Mouse (Mus musculus): Measurements from ENCODE around the gene Barhl1.

Gene Barhl1

DNA sequence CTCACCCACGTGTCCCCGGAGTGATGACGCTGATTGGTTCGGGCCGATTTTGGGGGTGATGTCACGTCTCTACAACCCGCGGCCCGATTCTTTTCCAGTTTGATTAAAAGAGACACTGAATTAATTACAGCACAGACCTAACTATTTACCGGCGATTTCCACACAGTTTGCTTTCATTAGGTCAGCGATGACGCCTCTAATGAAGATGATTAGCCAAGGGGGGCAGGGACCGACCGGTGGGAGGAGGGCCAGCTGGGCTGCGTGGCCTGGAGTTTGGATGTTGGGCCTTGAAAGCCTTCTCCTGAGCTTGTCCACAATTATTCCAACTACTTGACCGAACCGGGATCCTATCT, at the start of gene Barhl1:
TSS of gene Barhl1 (minus strand) at position 156 of the 353 bp plus-strand sequence.
- DNase-seq (ENCODE audit: low read depth, low spot score), result no peak

DNA sequence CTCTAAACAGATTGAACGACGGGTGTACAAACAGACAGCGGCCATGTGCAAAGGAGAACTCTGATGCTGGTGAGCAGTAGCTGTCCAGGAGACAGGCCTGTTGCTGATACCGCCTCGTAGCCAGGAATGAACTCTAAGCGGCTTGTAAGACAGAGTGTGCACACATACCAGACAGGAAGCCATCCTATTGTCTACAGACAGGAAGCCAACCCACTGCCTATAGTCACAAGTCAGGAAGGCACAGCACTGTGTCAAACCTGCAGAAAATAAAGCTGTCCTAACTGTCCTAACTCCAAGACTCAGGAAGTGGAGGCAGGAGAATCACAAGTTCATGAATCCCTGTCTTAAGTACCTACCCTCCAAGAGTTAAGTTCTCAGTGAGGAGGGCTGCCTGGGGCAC, 47.1 kb upstream of the Barhl1 start:
- no peak for DNase-seq (ENCODE audit: low read depth, low spot score)

DNA sequence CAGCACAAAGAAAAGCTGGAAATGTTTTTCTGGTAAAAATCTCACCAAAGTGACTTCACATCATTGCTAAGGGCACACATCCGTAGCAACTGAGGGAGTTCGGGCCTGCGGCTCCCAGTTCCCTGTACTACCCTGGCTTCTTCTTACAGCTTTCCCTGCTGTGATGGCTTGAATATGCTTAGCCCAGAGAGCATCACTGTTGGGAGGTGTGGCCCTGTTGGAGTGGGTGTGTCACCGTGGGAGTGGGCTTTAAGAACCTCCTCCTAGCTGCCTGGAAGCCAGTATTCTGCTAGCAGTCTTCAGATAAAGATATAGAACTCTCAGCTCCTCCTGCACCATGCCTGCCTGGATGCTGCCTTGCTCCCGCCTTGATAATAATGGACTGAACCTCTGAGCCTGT, 45.2 kb upstream of the Barhl1 start:
- no peak for DNase-seq (ENCODE audit: low read depth, low spot score)

DNA sequence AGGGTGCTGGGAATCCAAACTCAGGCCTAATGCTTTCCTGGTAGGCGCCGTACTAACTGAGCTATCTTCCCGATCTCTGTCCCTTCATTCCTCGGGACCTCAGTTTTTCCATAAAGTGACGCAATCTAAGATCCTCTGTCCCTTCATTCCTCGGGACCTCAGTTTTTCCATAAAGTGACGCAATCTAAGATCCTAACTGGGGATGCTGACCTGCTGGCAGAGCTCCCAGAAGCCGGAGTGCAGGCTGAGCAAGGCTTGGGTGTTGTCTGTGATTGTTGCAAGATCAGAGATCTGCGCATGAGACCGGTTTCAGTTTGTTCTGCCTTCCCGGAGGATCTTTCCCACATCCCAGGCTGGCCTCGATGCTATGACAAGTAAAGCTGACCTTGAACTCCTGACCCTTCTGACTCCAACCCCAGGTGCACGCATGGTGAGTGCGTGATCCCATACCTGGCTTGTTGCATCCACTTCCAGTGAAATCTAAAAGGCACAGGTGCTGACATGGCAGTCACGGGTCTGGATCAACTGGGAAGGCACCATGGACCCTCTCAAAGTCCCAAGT, 44.6 kb upstream of the Barhl1 start:
- no peak for DNase-seq (ENCODE audit: low read depth, low spot score)

DNA sequence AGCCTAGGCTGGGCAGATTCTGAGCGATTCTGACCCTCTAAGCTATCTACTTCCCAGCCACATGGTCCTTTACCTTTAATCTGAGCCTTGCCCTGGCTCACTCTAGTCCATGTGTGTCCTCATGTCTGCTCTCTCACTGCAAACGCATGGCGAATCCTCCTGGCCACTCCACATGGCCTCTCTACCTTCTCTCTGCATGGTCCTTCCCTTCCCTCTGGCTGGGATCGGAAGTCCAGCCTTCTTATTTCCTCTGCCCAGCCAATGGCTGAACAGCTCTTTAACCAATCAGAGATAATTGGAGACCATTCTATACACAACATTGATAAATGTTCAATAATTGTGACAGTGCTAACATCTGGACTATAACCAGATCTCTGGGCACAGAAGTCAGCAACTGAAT, 40.4 kb upstream of the Barhl1 start:
- DNase-seq (ENCODE audit: low read depth, low spot score), result no peak

DNA sequence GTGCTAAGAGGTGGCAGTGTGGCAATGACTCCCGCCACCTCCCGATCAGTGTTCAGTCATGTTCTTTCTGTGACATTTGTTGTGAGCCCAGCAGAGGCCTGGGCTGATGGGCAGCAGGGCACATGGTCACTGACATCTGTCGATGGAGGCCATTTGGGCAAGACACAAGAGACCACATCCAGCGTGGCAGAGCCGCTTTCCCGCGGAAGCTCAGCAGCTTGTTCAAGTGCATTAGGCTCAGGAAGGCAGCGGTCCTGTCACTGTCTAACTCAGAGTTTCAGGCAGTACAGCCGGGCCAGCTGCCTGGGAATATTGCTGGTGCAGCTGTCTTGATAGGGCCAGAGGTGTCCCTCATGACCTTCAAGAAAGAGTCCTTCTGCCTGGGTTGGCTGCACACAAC, 38.1 kb upstream of the Barhl1 start:
- DNase-seq (ENCODE audit: low read depth, low spot score), result no peak

DNA sequence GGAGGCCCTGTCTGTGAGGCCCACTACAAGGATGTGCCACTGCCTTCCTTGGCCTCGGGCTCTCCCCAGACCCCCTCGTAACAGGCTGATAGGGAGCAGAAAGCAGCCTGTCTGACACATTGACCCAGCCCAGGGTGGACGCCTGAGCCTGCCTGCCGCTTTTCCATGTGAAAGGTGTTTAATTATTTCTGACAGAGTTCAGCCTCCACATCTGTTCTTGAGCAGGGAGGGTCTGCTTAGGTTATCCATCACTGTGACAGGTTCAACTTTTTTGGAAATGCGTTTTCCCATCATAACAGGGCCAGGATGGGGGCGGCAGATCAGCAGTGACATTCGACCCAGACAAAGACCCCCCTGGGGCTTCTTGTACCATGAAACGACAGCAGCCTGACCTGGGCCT, 36.5 kb upstream of the Barhl1 start:
- DNase-seq (ENCODE audit: low read depth, low spot score), result no peak

DNA sequence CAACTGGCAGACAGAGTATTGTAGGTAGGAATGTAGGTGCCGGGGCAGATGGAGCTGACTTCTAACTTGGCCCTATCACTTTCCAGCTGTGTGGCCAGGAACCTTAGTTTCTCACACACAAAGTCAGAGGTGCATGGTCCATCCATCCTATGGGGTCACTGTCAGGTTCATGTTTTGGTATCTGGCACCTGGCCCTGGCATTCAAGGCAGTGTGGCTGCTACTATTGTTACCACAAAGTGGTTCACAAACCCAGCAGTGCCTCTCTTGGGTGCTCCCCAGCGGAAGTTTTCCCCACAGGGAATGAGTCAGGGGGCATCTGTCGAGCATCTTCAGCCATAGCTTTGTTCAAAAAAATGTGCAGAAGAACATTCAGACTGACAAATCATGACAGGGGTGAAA, 29.8 kb upstream of the Barhl1 start:
- DNase-seq (ENCODE audit: low read depth, low spot score), result no peak

DNA sequence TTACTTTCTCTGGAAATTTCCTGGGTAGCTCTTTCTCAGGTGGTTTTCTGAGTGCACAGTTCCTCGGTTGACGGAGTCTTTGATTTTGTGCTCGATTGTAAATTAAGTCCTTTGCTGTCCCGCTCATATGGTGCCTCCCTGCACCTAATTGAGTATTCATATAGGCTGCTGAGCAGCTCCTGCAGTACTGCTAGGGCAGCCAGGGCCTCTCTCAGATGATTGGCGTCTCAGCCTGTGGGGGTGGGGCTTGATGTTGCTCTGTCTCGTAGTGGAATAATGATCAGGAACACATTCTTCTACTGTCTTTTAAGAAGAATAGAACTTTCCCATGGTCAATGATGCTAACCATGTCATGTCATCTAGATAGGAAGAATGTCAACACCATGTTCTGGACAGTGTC, 28.9 kb upstream of the Barhl1 start:
- DNase-seq (ENCODE audit: low read depth, low spot score), result no peak

DNA sequence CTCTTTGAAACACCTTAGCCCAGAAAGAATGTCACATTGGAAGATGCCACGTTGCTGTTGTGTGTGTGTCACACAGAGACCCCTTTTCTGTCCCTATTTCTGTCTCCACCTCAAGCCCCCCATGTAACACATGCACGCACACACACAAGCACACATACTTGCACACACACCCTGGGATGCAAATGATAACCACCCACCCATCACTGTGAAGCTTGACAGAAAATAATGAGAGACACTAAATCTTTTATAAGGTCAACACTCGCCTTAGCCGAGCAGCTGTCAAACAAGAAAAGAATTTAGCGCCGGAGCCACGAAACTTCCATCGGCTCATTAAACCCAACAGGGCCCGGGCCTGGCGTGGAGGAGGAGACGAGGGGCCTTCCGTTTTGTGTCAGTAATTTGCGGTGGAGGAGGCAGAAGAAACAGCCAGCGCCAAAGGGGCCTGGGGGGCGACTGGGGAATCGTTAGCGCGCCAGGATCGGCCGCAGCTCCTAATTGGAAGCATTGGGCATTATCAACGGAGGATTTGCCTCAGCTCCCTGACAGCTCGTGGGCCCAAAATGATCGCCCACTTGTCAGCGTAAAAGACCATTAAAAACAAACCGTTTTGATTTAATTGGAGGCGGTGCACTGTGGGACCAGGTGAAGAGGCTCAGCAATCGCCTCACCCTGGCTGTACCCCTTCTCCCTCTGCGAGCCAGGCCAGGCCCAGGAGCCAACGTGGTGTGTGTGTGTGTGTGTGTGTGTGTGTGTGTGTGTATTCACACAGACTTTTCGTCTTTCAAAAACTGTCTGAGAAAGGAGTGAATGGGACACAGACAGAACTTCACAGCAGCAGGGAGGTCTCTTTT, 27.4 kb upstream of the Barhl1 start:
- DNase-seq (ENCODE audit: low read depth, low spot score), result no peak

DNA sequence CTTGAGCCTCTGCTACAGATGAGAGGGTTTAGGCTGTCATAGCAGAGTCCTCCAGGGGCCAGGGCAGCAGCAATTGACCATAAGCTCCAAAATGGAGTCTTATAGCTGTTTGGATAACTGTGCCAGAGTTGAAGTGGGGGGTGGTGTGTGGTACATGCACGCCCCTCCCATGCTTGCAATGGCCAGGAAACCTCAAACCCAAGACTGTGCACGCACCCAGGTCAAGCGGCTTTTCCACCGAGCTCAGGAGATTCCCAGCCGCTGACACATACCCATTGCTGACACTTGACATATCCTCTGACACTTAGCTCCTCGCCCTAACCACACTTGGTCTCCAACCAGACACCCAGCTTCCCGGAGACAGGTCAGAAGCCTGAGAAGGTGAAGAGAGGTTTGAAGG, 22.5 kb upstream of the Barhl1 start:
- DNase-seq (ENCODE audit: low read depth, low spot score), result no peak

DNA sequence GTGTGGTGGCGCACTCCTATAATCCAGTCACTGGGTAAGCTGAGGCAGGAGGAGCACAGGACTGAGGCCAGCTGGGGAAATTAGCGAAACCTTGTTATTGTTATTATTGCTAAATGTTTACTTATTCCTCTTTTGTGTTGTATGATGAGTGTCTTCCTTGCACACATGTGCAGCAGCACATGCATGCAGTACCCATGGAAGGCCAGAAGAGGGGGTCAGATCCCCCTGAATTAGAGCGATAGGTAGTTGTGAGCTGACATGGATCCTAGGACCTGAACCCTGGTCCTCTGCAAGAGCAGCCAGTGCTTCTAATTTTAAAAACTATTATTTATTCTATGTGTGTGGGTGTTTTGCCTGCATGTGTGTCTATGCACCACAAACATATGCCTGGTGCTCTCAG, 14.1 kb upstream of the Barhl1 start:
- no peak for DNase-seq (ENCODE audit: low read depth, low spot score)

DNA sequence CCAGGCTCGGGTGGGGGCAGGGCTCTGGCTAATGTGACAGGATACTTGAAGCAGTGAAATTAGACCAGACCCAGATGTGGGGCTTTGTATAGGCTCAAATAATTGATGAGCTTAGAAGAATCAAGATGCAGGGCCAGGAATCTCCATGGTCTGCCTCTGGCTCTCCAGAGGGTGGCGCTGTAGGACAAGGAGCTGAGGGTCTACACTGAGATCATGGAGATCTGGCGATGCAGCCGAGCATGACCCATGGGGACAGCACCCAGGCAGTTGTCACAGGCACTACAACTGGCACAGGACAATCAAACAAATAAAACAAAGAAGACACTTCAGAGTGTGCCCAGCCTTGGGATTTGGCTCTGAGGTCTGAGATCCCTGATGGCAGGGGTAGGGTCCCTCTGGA, 7.4 kb upstream of the Barhl1 start:
- peak; percentile 6 for DNase-seq (ENCODE audit: low read depth, low spot score)

DNA sequence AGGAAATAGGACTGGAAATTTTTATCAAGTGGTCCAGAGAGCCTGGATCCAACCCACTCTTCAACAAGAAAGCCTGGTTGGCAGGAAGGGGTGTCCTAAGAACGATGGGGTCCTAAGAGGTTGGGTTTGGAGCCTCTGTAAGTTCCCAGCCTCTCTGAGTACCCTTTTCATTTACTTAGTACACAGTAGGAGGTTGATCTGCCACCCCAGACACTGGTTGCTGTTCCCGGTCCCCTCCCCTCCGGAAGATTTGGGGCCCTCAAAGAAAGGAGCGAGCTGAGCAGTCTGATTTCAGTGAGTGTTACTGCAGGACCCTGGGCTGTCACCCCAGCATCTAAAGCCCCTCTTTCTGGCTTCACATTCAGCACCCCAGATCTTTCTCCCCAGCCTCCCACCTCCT, 2.5 kb upstream of the Barhl1 start:
- DNase-seq (ENCODE audit: low read depth, low spot score), result no peak

DNA sequence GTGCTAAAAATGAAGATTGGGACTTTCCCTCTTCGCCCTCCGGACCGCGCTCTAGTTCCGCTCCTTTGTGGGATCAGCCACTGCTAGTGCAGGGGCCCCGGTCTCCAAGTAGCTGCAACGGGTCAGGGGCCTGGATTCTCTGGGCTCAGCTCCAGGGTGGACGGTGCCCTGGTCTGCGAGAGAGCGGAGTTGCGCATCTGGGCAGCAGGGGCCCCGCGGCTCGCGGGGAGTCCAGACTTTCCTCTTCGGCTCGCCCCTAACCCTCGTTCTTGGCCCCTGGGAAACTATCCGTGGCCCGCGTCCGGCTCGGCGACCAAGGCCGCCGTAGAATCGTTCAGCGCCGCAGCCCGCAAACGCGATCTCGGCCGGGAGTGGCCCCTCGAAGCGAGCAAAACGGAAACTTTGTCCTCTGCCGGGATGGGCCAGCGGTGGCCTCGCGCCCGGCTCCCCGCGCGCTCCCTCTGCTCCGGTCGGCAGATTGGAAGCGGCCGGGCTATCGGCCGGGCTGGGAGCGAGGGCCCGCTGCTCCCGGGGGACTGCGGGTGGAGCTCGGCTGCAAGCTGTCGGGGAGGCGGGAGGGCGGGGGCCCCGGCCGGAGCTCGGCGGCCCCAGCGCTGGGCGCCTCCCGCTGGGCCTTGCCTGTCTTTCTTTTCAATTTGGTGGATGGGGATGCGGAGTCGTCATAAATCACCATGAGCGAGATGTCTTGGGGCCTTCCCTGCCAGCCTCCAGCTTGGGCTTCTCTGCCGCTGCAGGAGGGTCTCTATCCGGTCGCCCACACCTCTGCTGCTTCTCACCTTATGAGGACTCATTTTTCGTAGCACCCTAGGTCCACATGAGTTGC, 1.3 kb upstream of the Barhl1 start:
- DNase-seq (ENCODE audit: low read depth, low spot score), result no peak

DNA sequence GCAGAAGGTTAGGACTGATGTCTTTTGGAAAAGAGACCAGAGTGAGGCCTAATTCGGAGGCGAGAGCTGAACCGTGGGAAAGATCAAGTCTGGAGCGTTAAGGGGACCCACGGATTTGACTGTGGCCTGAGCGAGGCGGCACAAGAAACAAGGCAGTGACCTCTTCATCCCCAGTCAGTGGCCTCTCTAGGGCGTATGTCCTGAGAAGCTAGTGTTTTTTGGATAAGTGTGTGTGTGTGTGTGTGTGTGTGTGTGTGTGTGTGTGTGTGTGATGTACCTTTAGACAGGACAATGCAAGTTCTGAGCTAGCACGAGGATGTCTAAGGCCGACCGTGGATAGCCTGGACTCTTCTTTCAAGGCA, 669 bp upstream of the Barhl1 start:
- DNase-seq (ENCODE audit: low read depth, low spot score), result no peak

DNA sequence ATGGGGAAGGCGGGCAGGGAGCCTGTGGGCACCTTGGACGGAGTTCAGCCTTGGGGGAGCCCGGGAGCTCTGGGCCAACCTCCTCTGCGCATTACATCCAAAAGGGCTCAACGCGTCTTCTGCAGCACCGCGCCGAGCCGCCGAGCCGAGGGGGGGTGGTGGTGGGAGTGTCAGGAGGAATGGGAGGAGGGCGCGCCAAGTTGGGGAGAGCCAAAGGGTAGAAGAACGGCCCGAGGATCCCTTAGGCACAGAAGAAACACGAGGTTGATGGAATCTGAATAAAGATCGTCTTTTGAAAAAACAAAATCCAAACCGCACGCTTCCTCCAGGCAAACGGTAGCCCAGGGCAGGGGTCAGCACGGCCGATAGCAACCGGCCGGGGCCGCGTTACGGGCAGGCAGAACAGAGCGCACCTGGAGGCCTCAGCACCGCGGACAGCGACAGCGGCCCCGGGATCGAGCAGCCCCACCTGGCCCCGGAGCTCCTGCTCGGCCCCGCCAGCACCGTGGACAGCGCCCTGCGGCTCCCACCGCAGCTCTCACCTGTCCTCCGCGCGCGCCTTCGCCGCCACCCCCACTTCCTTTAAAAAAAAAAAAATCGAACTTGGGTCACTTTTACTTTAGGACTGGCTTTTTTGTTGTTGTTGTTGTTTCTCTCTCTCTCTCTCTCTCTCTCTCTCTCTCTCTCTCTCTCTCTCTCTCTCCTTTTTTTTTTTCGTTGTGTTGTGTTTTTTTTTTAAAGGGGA, 528 bp downstream of the Barhl1 start:
- DNase-seq (ENCODE audit: low read depth, low spot score), result no peak

DNA sequence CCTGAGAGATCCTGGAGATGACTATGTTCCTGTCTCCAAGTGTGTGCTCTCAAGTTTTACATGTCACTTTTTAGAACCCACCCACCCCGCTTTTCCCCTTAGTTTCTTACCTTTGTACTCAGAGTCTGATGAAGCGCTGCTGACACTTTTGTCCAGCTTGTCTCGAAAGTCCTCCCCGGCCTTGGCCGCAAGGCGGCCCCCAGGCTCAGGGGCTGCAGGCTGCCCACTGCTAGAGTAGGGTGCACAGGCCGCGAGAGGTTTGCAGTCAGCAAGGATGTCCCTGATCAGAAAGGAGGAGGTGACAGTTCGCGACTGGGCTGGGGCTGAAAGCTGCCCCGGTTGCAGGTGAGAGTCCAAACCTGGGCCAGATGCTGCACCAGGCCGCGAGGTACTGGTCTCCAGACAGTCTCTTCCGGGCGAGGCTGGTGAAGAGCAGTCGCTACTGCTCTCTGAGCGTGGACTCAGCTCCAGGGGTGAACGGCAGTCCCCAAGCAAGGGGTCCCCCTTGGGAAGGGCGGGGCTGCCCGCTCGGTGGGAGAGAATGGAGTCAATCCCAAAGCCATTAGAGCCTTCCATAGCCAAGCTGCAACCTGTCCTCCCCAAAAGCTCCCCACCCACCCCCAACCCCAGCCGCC, 1.2 kb downstream of the Barhl1 start:
- DNase-seq (ENCODE audit: low read depth, low spot score), result no peak

DNA sequence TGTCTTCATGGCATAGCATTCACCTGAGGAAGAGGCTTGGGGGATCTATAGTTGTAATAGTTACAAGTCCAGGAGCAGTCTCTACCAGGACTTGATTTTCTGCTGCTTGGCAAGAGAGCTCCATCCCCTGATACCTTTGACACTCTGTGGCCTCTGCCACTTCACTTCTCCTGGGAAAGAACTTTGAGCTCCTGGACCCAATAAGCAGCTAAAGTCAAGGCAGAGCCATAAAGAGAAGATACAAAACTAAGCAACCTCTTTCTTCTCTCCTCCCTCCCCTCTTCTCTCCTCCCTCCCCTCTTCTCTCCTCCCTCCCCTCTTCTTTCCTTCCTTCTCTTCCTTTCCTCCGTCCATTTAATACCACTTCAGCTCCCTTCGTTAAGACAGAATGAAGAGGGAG, 2.3 kb downstream of the Barhl1 start:
- no peak for DNase-seq (ENCODE audit: low read depth, low spot score)

DNA sequence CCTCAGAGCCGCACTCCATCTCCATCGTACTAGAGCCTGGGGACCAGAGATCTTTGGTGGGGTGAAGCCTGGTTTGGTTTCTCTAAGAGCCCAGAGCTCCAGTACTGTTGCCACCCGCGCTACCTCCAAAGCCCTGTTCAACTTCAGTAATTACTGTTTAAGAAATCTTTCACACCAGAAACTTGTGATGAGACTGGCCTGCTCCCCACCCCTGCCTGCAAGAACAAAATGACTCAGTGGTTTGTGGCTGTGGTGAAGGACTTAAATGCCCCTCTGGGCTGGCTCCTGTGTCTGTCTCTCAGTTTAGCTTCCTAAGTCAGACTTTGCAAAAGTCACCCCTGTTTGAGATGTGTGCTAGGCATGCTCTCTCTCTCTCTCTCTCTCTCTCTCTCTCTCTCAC, 3.5 kb downstream of the Barhl1 start:
- DNase-seq (ENCODE audit: low read depth, low spot score), result no peak

DNA sequence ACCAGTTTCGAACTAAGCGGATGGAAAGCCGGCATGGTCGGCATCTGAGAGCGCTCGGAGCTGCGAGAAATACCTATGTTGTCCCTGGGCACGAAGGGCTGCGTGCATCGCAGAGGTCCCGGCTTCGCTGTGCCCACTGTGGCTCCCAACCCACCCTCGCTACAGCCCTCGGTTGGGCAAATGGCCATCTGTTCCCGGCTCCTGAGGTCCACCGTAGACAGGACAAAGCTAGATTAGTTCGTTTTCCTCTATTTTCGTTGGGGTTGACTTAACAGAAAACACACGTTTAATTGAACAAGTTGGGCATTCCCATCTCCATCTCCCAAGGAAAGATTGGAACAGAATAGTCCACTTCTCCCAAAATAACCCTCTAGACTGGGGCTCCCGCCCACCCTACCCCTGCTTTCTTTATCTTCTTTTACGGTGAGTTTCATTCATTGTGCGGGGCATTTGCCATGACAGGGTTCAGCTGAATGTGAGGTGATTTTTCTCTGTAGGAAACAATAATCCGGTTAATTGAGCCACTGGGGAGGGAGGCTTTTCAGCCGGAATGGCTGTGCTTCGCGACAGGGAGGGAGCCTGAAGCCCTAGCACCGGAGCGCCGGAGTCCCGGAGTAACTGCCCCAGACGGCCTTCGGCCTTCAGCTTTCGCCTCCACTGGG, 4.3 kb downstream of the Barhl1 start:
- DNase-seq (ENCODE audit: low read depth, low spot score), result no peak
